Mouse (Mus musculus): Measurements from ENCODE around the gene Nos3. TPM values are rescaled to one million over a fixed set of nuclear protein-coding genes. Genes with fewer than 3 reads are reported as not detected.
A peak's percentile ranks its signal among the peaks of the same experiment; 100 is the strongest.

Nos3 gene
- total RNA-seq, 2 experiments from 2014 or later: 23.7 to 26.2 TPM

DNA sequence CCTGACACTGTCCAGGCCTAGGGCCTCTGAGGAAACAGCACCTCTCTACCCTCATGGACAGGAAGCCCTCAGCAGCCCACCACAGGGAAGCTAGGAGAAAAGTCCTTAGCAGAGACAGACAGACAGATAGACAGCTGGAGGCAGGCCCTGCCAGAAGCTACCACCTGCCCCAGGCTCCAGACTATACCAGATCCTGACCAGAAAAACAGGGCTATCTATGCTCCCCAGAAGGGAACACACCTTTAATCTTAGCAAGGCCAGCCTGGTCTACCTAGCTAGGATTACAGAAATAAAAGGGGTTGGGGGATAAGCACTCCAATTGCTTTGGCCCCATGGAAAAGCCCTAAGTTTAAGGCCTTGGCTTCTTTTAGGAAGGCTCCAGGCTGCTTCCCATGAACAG, 21.2 kb upstream of the Nos3 start:
- intact Hi-C loops (cut with DNase I): no loop called here

DNA sequence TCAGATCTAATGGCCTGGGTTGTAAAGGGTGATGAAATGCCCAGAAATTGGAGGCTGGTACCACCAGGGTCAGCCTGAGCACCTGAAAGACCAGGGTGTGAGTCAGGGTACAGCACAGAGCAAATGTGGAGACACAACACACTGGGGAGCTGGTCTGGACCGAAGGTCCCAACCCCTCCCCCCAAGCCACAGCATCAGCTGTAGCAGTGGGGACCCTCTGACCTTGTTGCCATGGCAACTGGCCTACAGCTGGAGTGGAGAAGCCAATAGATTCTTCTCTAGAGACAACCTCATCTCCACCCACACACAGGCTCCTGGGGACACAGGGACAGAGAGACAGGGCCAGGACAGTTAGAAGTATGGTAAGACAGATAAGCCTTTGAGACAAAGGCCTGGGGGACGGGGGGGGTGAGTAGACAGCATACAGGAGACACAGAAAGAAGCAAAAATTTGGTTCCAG, 20.6 kb upstream of the Nos3 start:
- intact Hi-C loops (cut with DNase I): no loop called here
- no peak for DNase-seq

More for the DNA sequence above, 21.2 kb upstream of the Nos3 start:
- DNase-seq: no peak

DNA sequence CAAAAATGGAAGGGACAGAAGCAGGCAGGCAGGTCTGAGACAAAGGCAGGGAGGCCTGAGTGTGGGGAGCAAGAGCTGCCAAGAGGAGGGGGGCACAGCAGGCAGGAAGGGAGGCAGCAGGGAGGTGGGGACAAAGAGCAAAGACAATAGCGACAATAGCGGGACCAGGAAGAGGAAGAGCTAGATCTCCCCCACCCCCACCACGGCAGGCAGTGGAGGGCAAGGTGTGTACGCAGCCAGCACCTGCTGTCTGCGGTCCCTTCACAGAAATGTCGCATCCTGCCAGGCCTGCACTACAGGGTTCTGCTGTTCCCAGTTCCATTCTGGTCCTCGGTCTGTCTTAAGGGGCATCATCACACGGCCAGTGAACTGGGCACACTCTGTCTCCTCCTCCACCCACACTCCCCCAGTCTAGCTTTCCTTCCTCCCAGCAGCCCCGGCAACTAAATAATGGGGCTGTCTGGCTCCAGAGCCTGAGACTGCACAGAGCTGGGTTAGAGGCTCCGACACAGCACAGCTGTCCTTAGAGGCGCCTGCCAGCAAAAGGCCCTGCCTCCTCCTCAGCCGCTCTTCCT, 20.0 kb upstream of the Nos3 start:
- DNase-seq: no peak
- intact Hi-C loops (cut with DNase I): no loop called here

DNA sequence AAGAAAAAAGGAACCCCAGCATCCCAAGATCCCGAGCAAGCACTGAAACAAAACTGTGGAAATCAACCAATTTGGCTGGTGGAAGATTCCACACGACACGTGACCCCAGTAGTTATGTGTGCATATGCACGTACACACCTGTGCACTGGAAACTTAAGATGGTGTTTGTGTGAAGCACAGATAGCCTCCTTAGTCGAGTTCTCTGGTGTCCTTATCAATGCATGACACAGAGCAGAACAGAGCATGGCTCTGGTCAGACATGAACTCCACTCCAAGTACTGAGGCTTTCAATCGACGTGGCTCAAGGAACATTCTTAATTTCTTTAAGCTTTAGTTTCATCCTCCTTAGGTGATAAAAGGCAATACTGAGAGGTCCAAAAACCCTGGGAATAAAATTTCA, 18.3 kb upstream of the Nos3 start:
- intact Hi-C loops (cut with DNase I): no loop called here
- no peak for DNase-seq

DNA sequence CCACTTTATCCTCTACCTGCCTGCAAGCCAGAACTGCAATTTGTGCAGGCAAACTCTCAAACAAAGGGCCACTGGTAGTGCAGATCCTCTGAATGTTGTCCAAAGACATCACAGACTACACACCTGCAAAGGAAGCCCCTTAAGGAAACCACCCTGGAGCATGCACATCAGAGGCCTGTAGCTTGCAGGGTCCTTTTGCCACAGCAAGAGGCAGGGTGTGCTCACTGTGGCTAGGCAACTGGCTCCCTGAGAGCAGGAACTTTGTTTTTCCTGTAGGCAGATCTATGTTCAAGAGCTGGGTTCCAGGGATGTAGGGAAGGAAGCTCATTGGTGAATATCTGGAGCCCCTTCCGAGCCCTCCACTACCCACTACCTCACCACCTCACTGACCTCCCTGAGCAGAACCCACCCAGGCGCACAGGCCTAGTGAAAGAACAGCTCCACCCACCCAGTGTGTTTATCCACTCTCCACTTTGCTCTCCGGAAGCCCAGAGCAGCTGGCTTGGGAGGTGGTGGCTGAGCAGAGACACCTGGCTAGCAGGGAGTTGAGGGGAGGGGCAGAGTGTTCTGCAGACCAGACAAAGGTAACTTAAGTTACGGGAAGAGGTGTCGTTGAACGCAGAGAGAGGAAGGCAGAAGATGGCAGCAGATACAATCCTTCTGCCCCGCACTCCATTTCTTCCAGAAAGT, 17.3 kb upstream of the Nos3 start:
- no peak for DNase-seq
- intact Hi-C loops (cut with DNase I): no loop called here

DNA sequence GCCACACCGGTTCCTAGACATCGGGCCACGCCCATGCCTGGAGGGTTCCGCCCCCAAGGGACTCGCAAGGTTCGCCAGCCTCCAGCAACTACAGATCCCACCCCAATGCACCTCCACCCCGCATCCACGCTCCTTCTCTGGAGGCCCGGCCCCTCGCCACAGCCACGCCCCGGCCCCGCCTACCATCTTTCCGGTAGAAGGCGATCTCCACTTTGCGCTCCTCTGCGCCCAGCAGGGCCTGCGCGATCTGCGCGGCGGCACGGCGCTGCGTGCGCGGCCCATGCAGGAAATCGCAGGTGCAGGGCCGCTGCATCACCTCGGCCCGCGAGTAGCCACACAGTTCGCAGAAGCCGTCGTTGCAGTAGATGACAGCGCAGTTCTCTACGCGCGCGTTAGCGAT, 16.5 kb upstream of the Nos3 start:
- intact Hi-C loops (cut with DNase I): no loop called here
- DNase-seq: peak; percentile 64 to 71

DNA sequence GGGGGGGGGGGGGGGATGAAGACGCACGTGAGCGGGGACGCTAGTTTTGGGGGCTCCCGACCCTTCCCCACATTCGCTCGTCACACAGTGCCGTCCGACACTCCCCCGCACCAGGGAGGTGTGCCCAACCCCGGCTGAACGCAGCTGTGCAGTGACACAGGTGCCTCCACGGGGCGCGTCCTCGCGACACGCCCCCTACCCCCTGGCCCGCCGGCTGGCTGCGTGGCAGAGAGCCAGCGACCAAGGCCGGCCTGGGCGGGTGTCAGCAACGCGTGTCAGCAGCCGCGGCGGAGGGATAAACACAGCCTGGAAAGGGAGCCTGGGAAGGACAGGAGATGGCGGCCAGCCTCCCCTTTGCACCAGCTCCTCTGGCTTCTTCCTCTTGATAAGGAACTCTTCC, 16.1 kb upstream of the Nos3 start:
- intact Hi-C loops (cut with DNase I): no loop called here
- peak in 1 of 2 experiments; percentile 38 for DNase-seq

DNA sequence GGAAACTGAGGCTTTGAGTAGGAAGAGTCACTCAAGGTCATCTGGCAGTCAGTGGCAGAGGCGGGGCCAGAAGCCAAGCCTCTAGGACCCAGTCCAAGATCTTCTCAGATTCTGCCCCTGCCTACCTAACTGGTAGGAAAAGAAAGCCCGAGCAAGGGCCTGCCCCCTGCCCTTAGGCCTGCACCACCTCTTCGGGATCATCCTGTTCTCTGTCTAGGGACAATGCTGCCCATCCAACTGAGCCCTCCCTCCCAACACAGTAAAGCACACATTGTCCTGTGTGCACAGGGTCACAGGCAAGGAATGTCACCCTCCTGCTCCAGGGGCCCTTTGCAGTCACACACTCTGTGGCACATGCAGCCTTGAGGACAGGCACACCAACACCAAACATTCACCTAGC, 14.5 kb upstream of the Nos3 start:
- intact Hi-C loops (cut with DNase I): no loop called here
- peak in 1 of 2 experiments; percentile 42 for DNase-seq

DNA sequence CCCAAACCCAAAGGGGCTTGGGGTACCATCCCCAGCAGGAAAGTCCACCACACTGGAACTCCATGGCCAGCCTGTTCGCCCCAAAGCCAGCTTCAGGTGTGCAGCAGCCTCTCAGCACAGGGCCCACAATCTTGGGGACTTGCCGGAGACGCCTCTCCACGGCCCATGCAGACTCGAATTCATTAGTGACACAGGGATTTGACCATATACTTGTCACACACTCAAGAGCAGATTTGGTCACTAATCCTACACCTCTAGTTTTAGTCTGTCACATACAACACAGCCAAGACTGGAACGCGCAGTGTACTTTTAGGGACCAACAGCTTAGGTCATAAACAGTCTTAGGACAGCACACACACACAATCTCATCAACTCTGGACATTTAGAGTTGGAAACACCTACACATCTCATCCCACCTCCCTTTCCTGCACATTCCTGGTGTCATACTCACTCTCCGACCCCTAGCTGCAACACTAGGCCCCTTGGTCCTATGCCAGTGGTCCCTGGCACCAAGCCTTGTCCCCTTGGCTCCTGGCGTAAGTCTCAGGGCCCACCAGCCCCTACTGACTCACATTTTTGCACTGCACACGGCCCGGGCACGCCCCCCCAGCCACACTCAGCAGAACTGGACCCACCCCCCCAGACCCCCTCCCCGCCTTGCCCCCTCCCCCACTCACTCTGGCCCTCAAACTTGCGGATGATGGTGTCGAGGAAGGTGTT, 13.9 kb upstream of the Nos3 start:
- intact Hi-C loops (cut with DNase I): no loop called here
- DNase-seq: peak in 1 of 2 experiments; percentile 12

DNA sequence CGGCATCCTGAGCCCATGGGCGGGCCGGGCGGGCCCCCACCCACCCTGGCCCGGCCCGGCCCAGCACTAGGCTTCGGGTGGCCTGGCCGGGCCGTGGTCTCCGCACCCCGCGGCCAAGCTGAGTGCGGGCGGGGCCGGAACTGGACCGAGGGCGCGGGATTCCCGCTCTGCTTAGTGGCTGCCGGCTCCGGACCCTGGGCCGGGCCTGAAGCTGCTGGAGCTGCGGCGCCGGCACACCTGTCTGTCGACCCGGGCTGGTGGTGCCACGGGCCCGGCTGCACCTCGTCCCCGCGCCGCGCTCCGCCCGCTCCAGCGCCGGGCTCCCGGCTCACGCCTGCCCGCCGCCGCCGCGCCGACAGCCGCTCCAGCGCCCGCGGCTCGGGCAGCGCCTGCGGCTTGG, 13.3 kb upstream of the Nos3 start, which contains the start of gene Kcnh2:
Gene Kcnh2, minus strand, starts transcription at position 327 of the 400 bp plus-strand sequence.
- intact Hi-C loops (cut with DNase I): no loop called here
- DNase-seq: no peak

DNA sequence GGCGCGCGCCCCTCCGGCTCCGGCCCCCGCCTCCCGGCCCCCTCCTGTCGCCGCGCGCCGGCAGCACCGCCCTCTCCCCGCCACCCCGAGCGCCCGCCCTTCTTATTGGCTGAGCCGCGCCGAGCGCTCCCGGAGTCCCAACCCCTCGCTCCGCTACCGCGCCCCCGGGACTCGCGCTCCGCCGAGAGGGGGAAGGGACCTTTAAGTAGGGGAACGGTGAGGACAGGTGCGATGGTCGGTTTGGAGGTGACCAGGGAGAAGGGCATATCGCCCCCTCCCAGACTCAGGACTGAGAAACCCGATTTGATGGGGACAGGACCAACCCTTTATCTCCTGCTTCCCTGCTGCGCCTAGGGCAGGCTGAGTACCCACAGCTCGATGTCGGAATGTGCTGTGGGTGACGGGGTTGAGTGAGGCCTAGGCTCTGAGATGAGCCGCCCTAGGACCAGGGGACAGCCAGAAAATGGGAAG, 12.9 kb upstream of the Nos3 start:
- DNase-seq: peak; percentile 73 to 80
- intact Hi-C loops (cut with DNase I): no loop called here

DNA sequence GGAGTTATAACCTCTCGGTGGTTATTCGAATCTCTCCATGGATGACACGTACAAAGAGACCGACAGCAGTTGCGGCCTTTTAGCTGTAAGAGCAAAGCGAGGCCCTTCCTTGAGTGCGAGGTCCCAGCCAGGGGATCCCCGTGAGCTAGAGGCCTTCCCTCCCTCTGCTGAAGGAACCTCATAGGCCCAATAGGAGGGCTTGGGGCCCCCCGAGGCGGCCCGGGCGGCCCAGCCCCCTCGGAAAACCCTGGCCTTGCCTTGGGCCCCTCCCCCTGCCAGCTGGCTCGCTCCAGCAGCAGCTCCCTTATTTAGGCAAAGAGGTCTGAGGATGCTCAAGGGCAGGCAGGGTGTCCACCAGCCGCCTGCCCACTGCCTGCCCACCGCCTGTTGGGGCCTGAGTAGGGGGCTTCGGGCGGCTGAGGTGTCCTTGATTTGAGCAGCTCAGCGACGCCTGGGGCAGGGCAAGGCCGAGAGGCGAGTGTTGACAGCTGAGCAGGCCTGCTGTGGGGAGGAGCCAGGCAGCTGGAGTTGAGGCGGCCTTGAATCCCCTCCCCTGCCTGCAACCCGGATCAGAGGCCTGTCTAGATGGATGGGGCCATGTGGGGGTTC, 12.3 kb upstream of the Nos3 start:
- intact Hi-C loops (cut with DNase I): no loop called here
- peak; percentile 54 to 66 for DNase-seq

DNA sequence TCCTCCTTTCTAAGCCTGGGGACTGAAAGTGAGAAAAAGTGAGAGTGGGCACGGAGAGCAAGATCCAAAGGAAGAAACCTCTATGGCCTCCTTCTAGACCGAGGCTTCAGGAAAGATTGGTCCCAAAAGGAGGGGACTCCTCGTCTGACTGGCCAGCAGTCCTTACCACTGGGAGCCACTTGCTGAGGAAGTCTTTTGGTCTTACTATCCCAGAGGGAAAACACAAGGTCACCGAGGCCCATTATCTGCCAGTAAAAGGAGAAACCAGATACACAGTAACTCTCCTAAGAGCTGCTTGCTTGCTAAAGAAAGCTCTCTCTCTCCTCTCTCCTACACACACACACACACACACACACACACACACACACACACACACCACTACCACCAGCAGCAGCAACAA, 11.3 kb upstream of the Nos3 start:
- no peak for DNase-seq
- intact Hi-C loops (cut with DNase I): no loop called here

DNA sequence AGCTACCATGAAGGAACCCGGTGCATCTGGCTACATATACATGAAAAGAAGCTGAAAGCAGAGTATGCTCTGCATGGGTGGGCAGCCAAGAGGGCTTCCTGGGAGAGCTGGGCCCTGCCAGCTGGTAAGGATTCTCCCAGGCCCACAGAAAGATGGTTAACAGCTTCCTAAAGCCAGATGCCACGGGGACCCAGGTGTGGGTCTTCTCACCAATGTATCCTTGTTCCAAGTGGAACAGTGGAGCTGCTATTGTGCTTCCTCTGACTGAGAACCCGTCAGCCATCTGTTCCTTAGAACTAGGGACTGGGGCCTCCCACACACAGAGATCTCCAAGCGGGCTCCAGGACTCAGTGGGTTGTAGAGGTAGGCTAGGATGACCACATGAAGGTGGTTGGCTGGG, 7.8 kb upstream of the Nos3 start:
- no peak for DNase-seq
- intact Hi-C loops (cut with DNase I): loop anchor here (1.0 kb wide), 1 partner anchor 20 kb away; no protein-coding TSS in a partner anchor

DNA sequence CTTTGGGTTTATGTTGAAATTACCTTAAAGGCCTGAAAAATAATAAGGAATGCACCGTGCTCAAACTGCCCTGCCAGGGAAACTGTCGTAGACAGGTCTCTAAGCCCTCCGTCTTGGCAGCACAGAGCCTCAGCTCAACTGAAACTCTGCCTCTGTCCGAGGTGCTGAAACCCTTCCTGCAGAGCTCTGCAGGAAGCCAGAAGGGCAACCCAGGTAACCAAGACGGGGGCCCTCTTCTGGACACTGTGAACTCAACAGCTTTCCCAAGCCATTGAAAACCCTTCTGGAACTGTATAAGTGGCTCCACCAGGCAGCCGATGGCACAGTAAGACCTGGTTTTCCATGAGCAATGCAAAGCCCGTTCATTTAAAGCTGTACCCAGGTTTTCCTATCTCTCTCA, 7.1 kb upstream of the Nos3 start:
- peak; percentile 71 to 78 for DNase-seq
- intact Hi-C loops (cut with DNase I): loop anchor here (1.0 kb wide), 1 partner anchor 21 kb away; no protein-coding TSS in a partner anchor

DNA sequence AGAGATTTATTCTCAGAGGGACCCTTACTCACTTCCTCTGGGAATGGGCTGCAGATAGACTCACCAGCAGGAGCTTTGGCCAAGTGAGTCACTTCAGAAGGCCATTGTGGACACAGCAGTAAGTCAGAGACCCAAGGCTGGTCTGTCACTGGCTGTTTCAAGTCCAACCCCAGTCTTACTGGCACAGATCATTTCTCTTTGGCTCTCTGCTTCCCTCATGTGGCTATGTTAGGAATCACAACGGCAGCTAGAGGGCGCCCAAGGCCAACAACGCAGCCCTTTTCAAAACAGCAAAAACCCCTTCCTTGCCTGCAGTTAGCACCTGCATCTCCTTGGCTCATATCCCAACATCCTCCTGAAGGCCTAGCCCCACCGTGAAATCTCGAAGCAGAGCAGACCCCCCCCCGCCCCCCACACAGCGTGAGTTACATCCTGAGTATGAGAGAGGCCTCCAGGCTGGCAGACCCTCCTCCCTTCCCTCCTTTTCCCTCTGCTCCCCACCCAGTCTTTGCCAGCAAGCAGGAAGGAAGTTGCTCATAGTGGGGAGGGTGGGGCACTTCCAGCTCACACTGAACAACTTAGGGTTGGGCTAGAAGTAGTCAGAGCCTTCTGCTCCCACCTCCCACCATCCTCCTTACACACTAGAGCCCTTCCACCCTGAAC, 3.7 kb upstream of the Nos3 start:
- intact Hi-C loops (cut with DNase I): loop anchor here (1.0 to 10.0 kb wide), 3 partner anchors 32 to 196 kb away; partner anchors contain the start of genes Abcb8, Atg9b and Nupl2
- DNase-seq: peak; percentile 87 to 90

DNA sequence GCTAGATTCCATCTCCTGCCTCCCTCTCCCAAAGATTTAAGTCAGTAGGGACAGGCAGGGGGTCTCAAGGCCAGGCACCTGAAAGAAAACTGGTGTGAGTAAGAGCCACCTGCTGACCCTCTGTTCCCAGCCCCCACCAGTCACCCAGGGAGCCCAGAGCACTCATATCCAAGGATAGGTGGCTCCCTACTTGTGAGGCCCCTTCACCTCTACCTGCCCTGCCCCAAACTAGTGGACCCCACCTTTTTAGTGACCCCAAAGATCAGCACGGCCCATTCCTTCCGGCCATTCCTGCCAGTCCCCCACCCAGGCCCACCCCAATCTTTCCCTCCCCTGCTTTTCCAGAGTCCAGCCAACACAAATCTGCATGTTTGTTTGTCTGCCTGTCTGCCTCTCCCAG, 1.1 kb upstream of the Nos3 start:
- DNase-seq: no peak
- intact Hi-C loops (cut with DNase I): loop anchor here (10.0 kb wide), 1 partner anchor 199 kb away; the partner anchor contains the start of gene Nupl2

DNA sequence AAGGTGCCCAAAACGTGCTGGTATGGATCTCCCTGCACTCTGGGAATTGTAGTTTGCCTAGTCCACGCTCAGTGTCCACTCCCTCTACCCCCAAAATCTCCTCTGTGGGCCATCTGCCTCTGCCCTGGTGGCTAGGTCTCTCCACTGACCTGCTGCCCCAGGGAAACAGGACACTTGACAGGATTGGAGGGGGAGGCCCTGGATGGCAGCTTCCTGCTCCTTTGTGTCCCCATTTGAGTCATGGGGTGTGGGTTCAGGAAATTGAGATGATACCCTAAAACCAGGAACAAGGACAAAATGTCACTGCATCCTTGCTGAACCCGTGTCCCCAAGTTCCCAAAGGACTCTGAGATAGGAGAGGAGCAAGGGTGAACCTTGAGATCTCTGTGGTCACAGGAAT, 549 bp upstream of the Nos3 start:
- intact Hi-C loops (cut with DNase I): loop anchor here (10.0 kb wide), 1 partner anchor 199 kb away; the partner anchor contains the start of gene Nupl2
- no peak for DNase-seq

DNA sequence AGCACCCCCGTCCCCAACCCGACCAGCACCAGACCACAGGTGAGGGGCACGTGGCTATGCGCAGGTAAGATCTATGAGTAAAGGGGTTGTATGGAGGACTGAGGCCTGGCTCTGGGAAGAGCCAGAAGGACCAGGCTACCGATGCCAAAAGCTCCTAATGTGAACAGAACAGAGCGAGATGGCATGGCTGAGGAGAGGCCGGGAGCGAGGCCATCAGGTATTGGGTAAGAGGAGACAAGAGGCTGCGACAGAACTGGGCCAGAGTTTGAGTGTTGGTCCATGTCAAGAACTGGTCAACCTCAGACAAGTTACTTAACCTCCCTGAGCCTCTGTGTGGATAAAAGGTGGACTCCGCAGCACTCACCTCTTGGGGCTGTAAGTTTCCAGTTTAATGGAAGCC, 353 bp downstream of the Nos3 start:
- no peak for DNase-seq
- intact Hi-C loops (cut with DNase I): loop anchor here (10.0 kb wide), 1 partner anchor 200 kb away; the partner anchor contains the start of gene Nupl2

DNA sequence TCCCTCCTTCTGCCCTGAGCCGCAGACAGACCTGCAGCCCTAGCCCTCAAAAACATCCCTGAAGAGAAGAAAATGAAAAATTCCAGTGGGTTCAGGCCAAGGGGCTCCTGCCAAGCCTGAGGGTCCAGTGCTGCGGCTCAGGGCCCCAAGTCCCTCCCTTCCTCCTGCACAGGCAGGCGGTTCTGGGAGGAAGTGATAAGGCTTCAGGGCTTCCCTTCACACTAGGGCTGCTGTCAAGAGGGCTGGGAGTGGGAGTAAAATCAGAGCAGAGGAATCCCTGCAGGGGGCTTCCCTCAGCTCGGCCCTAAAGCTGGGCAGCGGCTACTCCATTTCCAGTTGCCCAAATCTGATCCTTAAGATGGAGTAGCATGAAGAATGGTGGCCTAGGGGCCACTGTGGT, 918 bp downstream of the Nos3 start:
- peak in 1 of 2 experiments; percentile 33 for DNase-seq
- intact Hi-C loops (cut with DNase I): loop anchor here (10.0 kb wide), 1 partner anchor 201 kb away; the partner anchor contains the start of gene Nupl2

Data from heart, postnatal 36 days (tissue).